Mouse (Mus musculus) lung, embryonic 15.5 days (tissue): ENCODE results near the gene Cuedc1. TPM values are rescaled to one million over a fixed set of nuclear protein-coding genes. Genes with fewer than 3 reads are reported as not detected.
"Not testable (repeated sequence)": the region's sequence is repeated elsewhere in the genome, so short reads cannot be mapped to it uniquely, and the experiment has no call there.

Experiments used
- ATAC-seq: fragments of 200-750 bp; cut with Nextera tagmentation; 2 replicates; pipeline ENCODE4 v1.8.0; 2017; ENCODE audit warnings: moderate number of reproducible peaks, borderline replicate concordance; ENCODE audit not compliant: low FRiP score, low TSS enrichment; ENCODE audit errors: extremely low read depth
- H3K27ac ChIP-seq: fragments of 300-500 bp; sonication (generic); 2 replicates; pipeline ENCODE4 v1.5.1; 2015; ENCODE audit warnings: moderate library complexity, mild to moderate bottlenecking, inconsistent platforms
- H3K27me3 ChIP-seq: fragments of 300-500 bp; sonication (generic); 2 replicates; pipeline ENCODE4 v1.6.1; 2015; ENCODE audit warnings: inconsistent platforms
- H3K36me3 ChIP-seq: fragments of 300-500 bp; sonication (generic); 2 replicates; pipeline ENCODE4 v1.6.1; 2015; ENCODE audit warnings: inconsistent platforms
- H3K4me1 ChIP-seq: fragments of 300-500 bp; sonication (generic); 2 replicates; pipeline ENCODE4 v1.6.1; 2015; ENCODE audit warnings: inconsistent platforms
- H3K4me2 ChIP-seq: fragments of 300-500 bp; sonication (generic); 2 replicates; pipeline ENCODE4 v1.6.1; 2015; ENCODE audit warnings: inconsistent platforms, mild to moderate bottlenecking, moderate library complexity
- H3K4me3 ChIP-seq: fragments of 300-500 bp; sonication (generic); 2 replicates; pipeline ENCODE4 v1.5.1; 2015; ENCODE audit warnings: mild to moderate bottlenecking, inconsistent platforms
- H3K9ac ChIP-seq: fragments of 300-500 bp; sonication (generic); 2 replicates; pipeline ENCODE4 v1.6.1; 2015; ENCODE audit warnings: inconsistent platforms
- H3K9me3 ChIP-seq: fragments of 300-500 bp; sonication (generic); 2 replicates; pipeline ENCODE4 v1.6.1; 2016; ENCODE audit warnings: inconsistent platforms
- WGBS: fragments of 180-500 bp; shearing (Covaris S2); methylation state at CpG from one replicate; pipeline ENCODE4 v1.1.7; 2015; 5-methylcytosine and 5-hydroxymethylcytosine counted together
- polyA plus RNA-seq: library from polyadenylated mRNA; unstranded; fragments of >200 nt; fragmentation: Nextera tagmentation; extraction: Ambion mirVana; gene quantifications from 2 replicates; pipeline ENCODE4 v1.2.1, GENCODE M21; 2015

Cuedc1 gene
- polyA plus RNA-seq, 1 experiment from 2014 or later, result 19.7 TPM

GRCm38 (mm10) chr11:88202077-88202476 lies 104.2 kb downstream of the Cuedc1 start:
- H3K9ac ChIP-seq, result no peak overlapping the region
- no peak overlapping the region for H3K4me2 ChIP-seq
- no peak overlapping the region for H3K27ac ChIP-seq
- H3K4me3 ChIP-seq, result no peak overlapping the region
- H3K9me3 ChIP-seq, result no peaks in the 10 kb centered on the region
- no peak for ATAC-seq
- H3K4me1 ChIP-seq, result peaks cover 33% of the 10 kb centered on the region
- 18% methylated on average over 2 of the region's 2 CpGs for WGBS
- H3K27me3 ChIP-seq, result no peaks in the 10 kb centered on the region
- H3K36me3 ChIP-seq, result peaks cover 1% of the 10 kb centered on the region; the same call in 1 of the 2 replicates

- under 1% methylated on average over 51 of the region's 51 CpGs for WGBS
These were observed 106.1 kb downstream of the Cuedc1 start, which contains the start of gene Mrps23 for GRCm38 (mm10) chr11:88203712-88204532. Mrps23 (plus strand) TSS chr11:88204388.

GRCm38 (mm10) chr11:88204593-88205368 lies 106.9 kb downstream of the Cuedc1 start:
- H3K4me1 ChIP-seq, result peaks cover 23% of the 10 kb centered on the region
- H3K27ac ChIP-seq, result peak overlapping the region; percentile 66
- H3K9me3 ChIP-seq, result no peaks in the 10 kb centered on the region
- ATAC-seq, result peak; percentile 15; the same call in 1 of the 2 replicates
- H3K9ac ChIP-seq, result peak overlapping the region; percentile 69
- H3K4me3 ChIP-seq, result peak overlapping the region; percentile 73
- 30% methylated on average over 30 of the region's 30 CpGs for WGBS
- peak overlapping the region; percentile 88 for H3K4me2 ChIP-seq
- peaks cover 16% of the 10 kb centered on the region; the same call in 1 of the 2 replicates for H3K36me3 ChIP-seq
- H3K27me3 ChIP-seq, result no peaks in the 10 kb centered on the region

More at GRCm38 (mm10) chr11:88203712-88204532, 106.1 kb downstream of the Cuedc1 start, which contains the start of gene Mrps23:
- ATAC-seq, result peak; percentile 95
- Histone ChIP-seq H3K9me3 (no peaks in the 10 kb centered on the region), H3K27me3 (no peaks in the 10 kb centered on the region), H3K36me3 (peaks cover 10% of the 10 kb centered on the region; the same call in 1 of the 2 replicates), H3K4me1 (peaks cover 23% of the 10 kb centered on the region), H3K27ac (peak within 1 kb of the TSS; percentile 91), H3K9ac (peak within 1 kb of the TSS; percentile 69), H3K4me3 (peak within 1 kb of the TSS; percentile 73), H3K4me2 (peak within 1 kb of the TSS; percentile 88)

GRCm38 (mm10) chr11:88206576-88206975 lies 108.7 kb downstream of the Cuedc1 start:
- not testable (repeated sequence) for H3K27me3 ChIP-seq, H3K27ac ChIP-seq, H3K4me3 ChIP-seq, H3K4me2 ChIP-seq, H3K9me3 ChIP-seq, H3K9ac ChIP-seq, ATAC-seq
- peaks cover 23% of the 10 kb centered on the region for H3K4me1 ChIP-seq
- 77% methylated on average over 8 of the region's 8 CpGs for WGBS
- peaks cover 34% of the 10 kb centered on the region for H3K36me3 ChIP-seq

GRCm38 (mm10) chr11:88207697-88208096 lies 109.8 kb downstream of the Cuedc1 start:
- Histone ChIP-seq H3K4me2 (no peak overlapping the region), H3K27ac (no peak overlapping the region), H3K9ac (no peak overlapping the region), H3K4me1 (peaks cover 23% of the 10 kb centered on the region), H3K4me3 (no peak overlapping the region), H3K9me3 (no peaks in the 10 kb centered on the region), H3K27me3 (no peaks in the 10 kb centered on the region), H3K36me3 (peaks cover 34% of the 10 kb centered on the region)
- ATAC-seq, result no peak
- 89% methylated on average over 2 of the region's 2 CpGs for WGBS

- H3K4me1 ChIP-seq, result peaks cover 24% of the 10 kb centered on the region
- 77% methylated on average over 5 of the region's 5 CpGs for WGBS
- peaks cover 33% of the 10 kb centered on the region for H3K36me3 ChIP-seq
- no peak overlapping the region for H3K4me3 ChIP-seq
- H3K27ac ChIP-seq, result no peak overlapping the region
- no peak overlapping the region for H3K9ac ChIP-seq
- H3K4me2 ChIP-seq, result no peak overlapping the region
- H3K9me3 ChIP-seq, result no peaks in the 10 kb centered on the region
- ATAC-seq, result no peak; the same call in none of the 2 replicates
- H3K27me3 ChIP-seq, result no peaks in the 10 kb centered on the region; the same call in 1 of the 2 replicates
These were observed 114.1 kb downstream of the Cuedc1 start for GRCm38 (mm10) chr11:88211824-88212582.

GRCm38 (mm10) chr11:88213757-88214156 lies 115.9 kb downstream of the Cuedc1 start:
- Histone ChIP-seq H3K4me1 (peaks cover 24% of the 10 kb centered on the region), H3K27ac (peak overlapping the region; percentile 74), H3K27me3 (no peaks in the 10 kb centered on the region; the same call in 1 of the 2 replicates), H3K4me3 (peak overlapping the region; percentile 11; the same call in 1 of the 2 replicates), H3K36me3 (peaks cover 24% of the 10 kb centered on the region), H3K4me2 (peak overlapping the region; percentile 36), H3K9ac (no peak overlapping the region), H3K9me3 (no peaks in the 10 kb centered on the region)
- 33% methylated on average over 6 of the region's 6 CpGs for WGBS
- ATAC-seq, result no peak

- ATAC-seq, result no peak
- H3K9me3 ChIP-seq, result no peaks in the 10 kb centered on the region
- H3K27ac ChIP-seq, result peak overlapping the region; percentile 8; the same call in 1 of the 2 replicates
- no peak overlapping the region for H3K4me2 ChIP-seq
- WGBS, result 56% methylated on average over 21 of the region's 21 CpGs
- peaks cover 24% of the 10 kb centered on the region for H3K4me1 ChIP-seq
- no peak overlapping the region for H3K4me3 ChIP-seq
- peaks cover 15% of the 10 kb centered on the region for H3K36me3 ChIP-seq
- H3K9ac ChIP-seq, result no peak overlapping the region
- H3K27me3 ChIP-seq, result no peaks in the 10 kb centered on the region; the same call in 1 of the 2 replicates
These were observed 117.3 kb downstream of the Cuedc1 start for GRCm38 (mm10) chr11:88214881-88215831.

- Histone ChIP-seq H3K27ac (no peak overlapping the region), H3K9me3 (no peaks in the 10 kb centered on the region), H3K9ac (no peak overlapping the region), H3K4me1 (peaks cover 24% of the 10 kb centered on the region), H3K27me3 (no peaks in the 10 kb centered on the region; the same call in 1 of the 2 replicates), H3K36me3 (peaks cover 3% of the 10 kb centered on the region; the same call in 1 of the 2 replicates), H3K4me3 (no peak overlapping the region), H3K4me2 (no peak overlapping the region)
- WGBS, result 19% methylated on average over 10 of the region's 10 CpGs
- no peak for ATAC-seq
These were observed 118.4 kb downstream of the Cuedc1 start for GRCm38 (mm10) chr11:88216231-88216685.

- Histone ChIP-seq H3K4me1 (peaks cover 24% of the 10 kb centered on the region), H3K27ac (no peak overlapping the region), H3K27me3 (no peaks in the 10 kb centered on the region; the same call in 1 of the 2 replicates), H3K4me3 (no peak overlapping the region), H3K9ac (no peak overlapping the region), H3K9me3 (no peaks in the 10 kb centered on the region), H3K36me3 (no peaks in the 10 kb centered on the region), H3K4me2 (no peak overlapping the region)
- WGBS, result 58% methylated on average over 6 of the region's 6 CpGs
- no peak for ATAC-seq
These were observed 120.3 kb downstream of the Cuedc1 start for GRCm38 (mm10) chr11:88218155-88218554.
